Comparison of ENCODE assay signal across 29 mouse cellular contexts in the genomic region with DNA sequence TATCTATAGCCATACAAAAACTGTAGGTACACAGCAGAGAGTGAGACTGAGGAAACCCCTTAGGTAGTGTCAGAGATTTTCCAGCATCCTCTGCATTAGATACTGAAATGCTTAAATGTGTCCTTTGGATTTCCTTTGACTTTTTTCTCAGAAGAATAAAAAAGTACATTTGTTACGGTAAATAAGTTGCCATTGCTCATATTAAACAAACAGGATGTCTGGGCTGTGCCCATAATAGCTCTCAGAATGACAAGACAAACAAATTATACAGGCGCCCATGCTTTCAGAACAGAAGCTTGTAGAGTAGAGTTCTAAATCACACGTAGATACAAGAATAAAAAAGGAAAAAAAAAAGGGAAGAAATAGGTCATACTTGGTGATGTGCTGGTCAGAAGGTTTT. TPM values are rescaled to one million over a fixed set of nuclear protein-coding genes. Genes with fewer than 3 reads are reported as not detected.
DNase-seq lines count a peak whose midpoint lies in the region; ATAC-seq lines count a peak whose summit lies in the region.
"Had no signal": no experiment of that assay in that cellular context is flagged by ENCODE, and none has a peak within 500 bp of the region (broad histone marks: within the 10 kb centered on the region; RNA-seq: fewer than 3 reads in every experiment).

No protein-coding gene starts in this region.

- ATAC-seq in activated CD4-positive, CD25-positive, alpha-beta regulatory T cell, adult 4 months, result peak; percentile 48
- no peak for ATAC-seq in forebrain, embryonic 12.5 days (ENCODE audit: low FRiP score)
- ATAC-seq: forebrain, embryonic 13.5 days; forebrain, embryonic 15.5 days; forebrain, postnatal 0 days; Patski had no signal

- no peak overlapping the region for H3K4me3 ChIP-seq in forebrain, embryonic 12.5 days (replicated peaks)
- H3K4me3 ChIP-seq: embryonic facial prominence, embryonic 10.5 days; embryonic facial prominence, embryonic 12.5 days; erythroblast, embryonic 14.5 days; forebrain, embryonic 10.5 days; forebrain, embryonic 13.5 days; forebrain, embryonic 15.5 days had no signal

- no peak overlapping the region for H3K9ac ChIP-seq in forebrain, embryonic 12.5 days
- H3K9ac ChIP-seq: embryonic facial prominence, embryonic 12.5 days; forebrain, embryonic 13.5 days; forebrain, embryonic 15.5 days; forebrain, postnatal 0 days had no signal

- H3K4me2 ChIP-seq in forebrain, embryonic 12.5 days, result no peak overlapping the region
- H3K4me2 ChIP-seq: embryonic facial prominence, embryonic 12.5 days; forebrain, embryonic 13.5 days; forebrain, embryonic 15.5 days had no signal

- H3K9me3 ChIP-seq in forebrain, embryonic 12.5 days, result no peaks in the 10 kb centered on the region
- H3K9me3 ChIP-seq: embryonic facial prominence, embryonic 10.5 days; embryonic facial prominence, embryonic 12.5 days; forebrain, embryonic 10.5 days; forebrain, embryonic 13.5 days; forebrain, embryonic 15.5 days; G1E had no signal

- no peaks in the 10 kb centered on the region for H3K27me3 ChIP-seq in forebrain, embryonic 12.5 days
- H3K27me3 ChIP-seq: CH12.LX; embryonic facial prominence, embryonic 12.5 days; forebrain, embryonic 13.5 days; forebrain, embryonic 15.5 days; Patski had no signal

- WGBS in forebrain, embryonic 12.5 days, result 87% methylated on average over 3 of the region's 3 CpGs

- peak; percentile 41 for DNase-seq in CD4-positive helper T cell, adult 2 months (ENCODE audit: low read depth, low spot score)
- peak; percentile 38 for DNase-seq in CD4-positive, CD25-positive, alpha-beta regulatory T cell, adult 2 months (ENCODE audit: low read depth, low spot score)
- peak; percentile 76 for DNase-seq in induced T-regulatory cell, adult 2 months (ENCODE audit: low read depth)
- no peak for DNase-seq in retina, embryonic 14.5 days (ENCODE audit: low spot score)
- no peak for DNase-seq in embryo, embryonic 10.5 days (ENCODE audit: low spot score)
- DNase-seq in spleen, postnatal 14 days (ENCODE audit: low spot score in 2 of 2), result no peak
- DNase-seq: adrenal gland, postnatal 10 days; adrenal gland, postnatal 25 days; cerebellum, adult 11 months; cerebellum, adult 18-20 months; cerebellum, adult 8-10 months; cerebellum, adult 9-11 months; cerebellum, postnatal 14 days; cerebellum, postnatal 36 days; forebrain, postnatal 0 days had no signal

- H3K4me1 ChIP-seq in forebrain, embryonic 12.5 days, result no peaks in the 10 kb centered on the region
- H3K4me1 ChIP-seq: embryonic facial prominence, embryonic 10.5 days; forebrain, embryonic 13.5 days; forebrain, embryonic 15.5 days had no signal

- H3K36me3 ChIP-seq in forebrain, embryonic 12.5 days (replicated peaks), result no peaks in the 10 kb centered on the region
- H3K36me3 ChIP-seq: embryonic facial prominence, embryonic 10.5 days; embryonic facial prominence, embryonic 12.5 days; forebrain, embryonic 10.5 days; forebrain, embryonic 15.5 days; G1E had no signal

- H3K27ac ChIP-seq in forebrain, embryonic 12.5 days, result no peak overlapping the region
- H3K27ac ChIP-seq: embryonic facial prominence, embryonic 10.5 days; embryonic facial prominence, embryonic 12.5 days; forebrain, embryonic 10.5 days; forebrain, embryonic 13.5 days; forebrain, embryonic 15.5 days had no signal

RNA-seq across cellular contexts. Expression of a gene that starts 21.4 kb away (rescaled TPM):
- 10 to 100 TPM; 65.7 to 77.4 TPM for polyA plus RNA-seq in activated CD4-positive, CD25-positive, alpha-beta regulatory T cell, adult 4 months (2017; shearing (Covaris generic))
- polyA plus RNA-seq in forebrain, embryonic 12.5 days (2016; fragmentation: Nextera tagmentation; extraction: Ambion mirVana), result 123 and 124 TPM in 2 replicates

RNA-seq across cellular contexts. Expression of a gene that starts 57.7 kb away (rescaled TPM):
- 10 to 100 TPM; 10.8 to 21.0 TPM for polyA plus RNA-seq in activated CD4-positive, CD25-positive, alpha-beta regulatory T cell, adult 4 months (2017; shearing (Covaris generic))
- polyA plus RNA-seq in forebrain, embryonic 12.5 days (2016; fragmentation: Nextera tagmentation; extraction: Ambion mirVana), result 15.6 and 19.5 TPM in 2 replicates
- polyA plus RNA-seq: adrenal gland, adult 2 months; brain, embryonic 14.5 days; C2C12; erythroblast, embryonic 14.5 days; G1E had no signal

Comparison
In these comparisons a context has a peak if more than half of its experiments do, and no peak if none do; other contexts are left out.
1. DNase-seq: peak in CD4-positive helper T cell, adult 2 months (single experiment), CD4-positive, CD25-positive, alpha-beta regulatory T cell, adult 2 months (single experiment) and induced T-regulatory cell, adult 2 months (single experiment); none in retina, embryonic 14.5 days (single experiment), embryo, embryonic 10.5 days (single experiment) and spleen, postnatal 14 days (0 of 2).